Mouse (Mus musculus): ENCODE data around the gene Abcg5.

Abcg5 gene

GRCm38 (mm10) chr17:84682734-84683717, at the start of gene Abcg5:
TSS of gene Abcg5 (minus strand) at chr17:84683011.
- DNase-seq (ENCODE audit: low spot score), result no peak

- DNase-seq (ENCODE audit: low spot score), result no peak
These were observed 49.8 kb upstream of the Abcg5 start for GRCm38 (mm10) chr17:84732612-84733011.

GRCm38 (mm10) chr17:84731361-84731760, 48.5 kb upstream of the Abcg5 start:
- DNase-seq (ENCODE audit: low spot score), result no peak

DNA sequence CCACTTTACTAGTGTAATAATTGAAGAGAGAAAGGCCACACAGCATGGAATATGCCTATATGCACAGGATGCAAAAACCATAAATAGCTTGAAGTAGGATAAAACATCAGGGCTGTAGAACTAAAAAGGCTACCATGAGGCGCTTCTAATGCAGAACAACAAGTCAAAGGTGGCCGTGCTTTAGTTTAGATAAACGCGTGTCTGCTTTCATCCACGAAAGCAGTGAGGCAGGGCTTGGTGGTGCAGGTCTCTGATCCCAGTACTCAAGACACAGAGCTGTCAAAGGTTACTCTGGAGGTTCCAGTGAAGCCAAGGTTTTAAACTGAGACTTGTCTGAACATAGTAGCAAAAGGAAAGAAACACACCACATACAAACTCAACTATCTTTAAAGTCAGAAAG, 46.3 kb upstream of the Abcg5 start:
- no peak for DNase-seq (ENCODE audit: low spot score)

DNA sequence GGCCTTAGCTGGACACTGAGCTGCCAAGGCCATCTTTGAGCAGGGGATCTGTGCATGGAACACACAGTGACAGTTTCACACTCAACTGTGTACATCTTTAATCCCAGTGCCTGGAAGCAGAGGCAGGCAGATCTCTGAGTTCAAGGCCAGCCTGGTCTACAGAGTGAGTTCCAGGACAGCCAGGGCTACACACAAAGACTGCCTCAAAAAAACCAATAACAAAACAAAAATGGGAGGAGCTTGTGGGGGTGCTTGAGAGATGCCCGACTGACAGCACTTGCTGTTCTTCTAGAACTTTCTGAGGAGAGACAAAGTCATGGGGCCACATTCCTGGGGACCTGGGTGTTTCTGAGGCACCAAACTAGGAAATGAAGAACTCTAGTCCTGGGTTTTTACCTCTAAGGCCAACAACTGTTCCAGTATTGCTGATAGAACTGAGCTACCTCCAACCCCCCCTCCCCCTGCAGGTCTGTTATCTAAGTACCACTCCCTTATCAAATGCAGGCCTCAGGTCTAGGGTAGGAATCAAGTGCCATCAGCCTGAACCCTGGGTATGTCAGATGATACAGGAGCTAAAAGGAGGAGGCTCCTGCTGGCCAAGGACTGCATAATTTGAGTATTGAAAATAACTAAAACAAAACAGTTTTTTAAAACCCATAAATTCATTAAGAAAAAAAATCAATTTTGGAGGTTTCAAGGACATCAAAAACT, 45.5 kb upstream of the Abcg5 start:
- DNase-seq (ENCODE audit: low spot score), result no peak

DNA sequence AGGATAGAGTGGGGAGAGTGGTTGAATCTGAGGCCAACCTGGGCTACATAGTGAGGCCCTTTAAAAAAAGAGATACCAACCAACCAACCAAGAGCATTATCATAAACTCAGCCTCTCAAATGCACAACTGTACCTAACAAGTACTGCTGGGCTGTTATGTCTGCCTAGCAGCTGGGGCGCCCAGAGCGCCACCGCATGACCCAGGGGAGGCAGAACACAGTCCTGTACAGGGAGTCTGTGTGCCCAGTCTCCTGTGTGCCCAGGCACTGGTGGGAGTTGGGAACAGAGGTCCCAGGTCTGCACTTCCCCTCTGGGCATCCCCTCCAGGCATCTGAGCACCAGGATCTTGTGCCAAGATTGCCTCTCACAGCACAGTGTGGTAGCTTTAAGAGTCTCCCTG, 42.4 kb upstream of the Abcg5 start:
- DNase-seq (ENCODE audit: low spot score), result no peak

DNA sequence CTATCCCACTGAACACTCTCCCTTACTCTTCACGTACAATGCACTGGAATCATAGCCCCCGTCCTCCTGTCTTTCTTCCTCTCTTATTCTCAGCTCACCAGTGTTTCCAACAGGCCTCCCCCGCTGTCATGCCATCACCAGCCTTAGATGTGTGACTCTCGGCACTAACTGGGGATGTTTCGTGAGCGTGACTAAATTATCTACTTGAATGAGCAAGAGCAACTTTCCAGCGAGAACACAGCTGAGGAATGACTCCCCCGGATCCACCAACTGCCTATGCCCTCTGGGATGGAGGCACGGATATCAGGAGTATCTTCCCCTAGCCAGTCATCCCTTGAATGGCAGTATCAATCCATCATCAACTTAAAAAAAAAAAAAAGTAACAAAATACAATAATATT, 41.2 kb upstream of the Abcg5 start:
- no peak for DNase-seq (ENCODE audit: low spot score)

DNA sequence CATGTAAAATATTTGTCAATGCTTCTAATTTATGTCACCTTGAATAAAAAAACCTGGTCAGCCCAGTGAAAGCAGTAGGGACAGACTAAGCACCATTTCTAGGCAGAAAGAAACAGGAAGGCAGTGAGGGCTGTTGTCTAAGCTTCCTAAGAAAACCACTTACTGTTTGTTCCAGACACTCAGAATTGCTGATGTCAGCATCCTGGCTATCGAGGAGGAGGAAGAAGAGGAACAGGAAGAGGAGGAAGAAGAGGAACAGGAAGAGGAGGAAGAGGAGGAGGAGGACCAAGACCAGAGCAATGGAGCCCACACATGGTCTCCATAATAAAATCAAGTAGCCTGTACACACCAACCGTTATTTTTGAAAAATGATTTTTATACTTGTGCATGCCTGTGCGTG, 36.3 kb upstream of the Abcg5 start:
- no peak for DNase-seq (ENCODE audit: low spot score)

DNA sequence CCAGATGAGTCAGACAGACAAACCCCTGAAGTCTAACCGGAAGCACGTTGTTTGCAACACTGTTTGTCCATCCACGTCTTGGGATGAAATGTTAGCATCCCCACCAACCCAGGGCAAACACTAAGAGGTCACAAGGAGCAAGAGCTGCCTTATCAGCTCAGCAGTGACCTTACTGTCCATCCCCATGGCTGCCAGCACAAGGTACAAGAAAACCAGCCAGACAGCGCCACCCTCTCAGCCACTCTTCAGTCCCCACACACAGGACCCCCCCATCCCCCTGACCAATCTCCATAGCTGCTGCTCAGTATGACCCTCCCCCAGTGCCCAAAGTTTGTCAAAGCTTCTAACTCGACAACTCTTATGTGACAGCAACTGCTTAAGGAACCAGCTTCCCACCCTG, 34.6 kb upstream of the Abcg5 start:
- no peak for DNase-seq (ENCODE audit: low spot score)

- DNase-seq (ENCODE audit: low spot score), result no peak
These were observed 33.6 kb upstream of the Abcg5 start for GRCm38 (mm10) chr17:84716252-84716872.

DNA sequence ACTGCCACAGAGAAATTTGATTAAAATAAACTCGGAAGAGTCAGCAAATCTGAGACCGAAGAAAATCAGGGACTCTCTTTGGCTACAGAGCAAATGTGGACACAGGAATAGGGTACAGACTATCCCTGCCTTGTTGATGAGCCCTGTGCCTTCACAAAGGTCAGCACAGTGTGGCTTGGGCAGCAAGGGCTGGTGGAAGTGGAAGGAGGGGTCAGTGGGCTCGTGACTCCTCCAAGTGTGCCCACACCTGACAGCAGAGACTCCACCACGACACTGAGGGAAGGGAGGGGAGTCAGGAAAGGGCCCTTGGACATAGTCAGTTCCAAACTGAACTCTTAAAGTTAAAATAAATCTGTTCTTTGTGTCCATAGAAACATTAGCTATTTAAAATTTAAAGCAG, 32.1 kb upstream of the Abcg5 start:
- DNase-seq (ENCODE audit: low spot score), result no peak

- DNase-seq (ENCODE audit: low spot score), result no peak
These were observed 30.9 kb upstream of the Abcg5 start for GRCm38 (mm10) chr17:84713563-84714164.

DNA sequence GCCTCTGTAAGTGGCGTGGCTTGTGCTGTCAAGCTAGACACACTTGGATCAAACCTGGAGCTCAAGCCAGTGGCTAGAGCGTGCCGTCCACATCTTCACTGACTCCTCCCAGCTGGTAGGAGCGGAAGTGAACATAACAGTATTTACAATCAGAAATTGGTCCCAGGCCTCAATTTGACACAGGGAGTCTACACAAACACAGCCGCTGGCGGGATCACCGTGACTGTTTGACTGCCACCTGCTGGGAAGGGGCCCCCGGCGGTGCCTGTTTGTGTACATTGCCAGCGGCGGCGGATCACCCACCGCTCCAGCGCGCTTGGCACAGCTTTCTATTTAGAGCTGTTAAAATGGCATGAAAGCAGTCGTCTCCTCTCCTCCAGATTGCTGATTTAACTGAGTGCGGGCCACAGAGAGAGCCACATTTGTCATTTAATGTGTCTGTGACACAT, 26.6 kb upstream of the Abcg5 start:
- DNase-seq (ENCODE audit: low spot score), result no peak

DNA sequence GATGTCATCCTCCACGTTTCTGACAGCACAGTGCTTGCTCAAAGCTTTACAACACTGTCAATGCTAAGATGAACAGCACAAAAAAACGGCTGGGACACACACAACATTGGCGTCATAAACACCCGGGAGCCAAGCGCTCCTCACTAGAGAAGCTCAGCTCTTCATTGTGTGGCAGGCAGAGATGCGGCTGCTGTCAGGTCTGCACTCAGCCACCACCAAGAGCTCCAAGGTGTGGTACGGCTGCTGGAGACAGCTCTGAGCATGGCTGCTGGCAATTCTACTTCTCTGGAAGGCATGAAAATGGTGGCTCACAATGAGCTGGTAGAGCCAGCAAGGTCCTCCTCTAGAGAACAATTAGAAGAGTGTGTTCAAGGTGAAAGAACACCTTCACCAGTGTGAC, 26.0 kb upstream of the Abcg5 start:
- DNase-seq (ENCODE audit: low spot score), result no peak

- no peak for DNase-seq (ENCODE audit: low spot score)
These were observed 24.6 kb upstream of the Abcg5 start for GRCm38 (mm10) chr17:84707407-84707806.

- peak; percentile 18 for DNase-seq (ENCODE audit: low spot score)
These were observed 15.9 kb upstream of the Abcg5 start for GRCm38 (mm10) chr17:84698727-84699126.

DNA sequence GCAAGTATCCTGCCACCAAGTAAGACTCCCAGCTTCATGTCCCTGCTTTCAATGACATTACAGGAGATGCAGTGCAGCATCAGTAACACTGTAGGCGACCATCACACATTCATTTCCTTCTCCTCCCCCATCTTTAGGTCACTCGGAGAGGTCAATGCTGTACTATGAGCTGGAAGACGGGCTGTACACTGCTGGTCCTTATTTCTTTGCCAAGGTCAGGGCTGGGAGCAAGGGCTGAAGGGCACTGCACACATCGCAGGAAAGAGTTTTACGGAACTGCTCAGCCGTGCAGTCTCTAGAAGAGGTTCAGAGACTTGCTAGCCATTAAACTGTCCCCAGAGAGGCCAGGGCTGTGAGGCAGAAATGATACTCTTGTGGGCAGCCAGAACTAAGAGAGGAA, 13.7 kb upstream of the Abcg5 start:
- DNase-seq (ENCODE audit: low spot score), result no peak

GRCm38 (mm10) chr17:84693741-84694140, 10.9 kb upstream of the Abcg5 start:
- DNase-seq (ENCODE audit: low spot score), result no peak

DNA sequence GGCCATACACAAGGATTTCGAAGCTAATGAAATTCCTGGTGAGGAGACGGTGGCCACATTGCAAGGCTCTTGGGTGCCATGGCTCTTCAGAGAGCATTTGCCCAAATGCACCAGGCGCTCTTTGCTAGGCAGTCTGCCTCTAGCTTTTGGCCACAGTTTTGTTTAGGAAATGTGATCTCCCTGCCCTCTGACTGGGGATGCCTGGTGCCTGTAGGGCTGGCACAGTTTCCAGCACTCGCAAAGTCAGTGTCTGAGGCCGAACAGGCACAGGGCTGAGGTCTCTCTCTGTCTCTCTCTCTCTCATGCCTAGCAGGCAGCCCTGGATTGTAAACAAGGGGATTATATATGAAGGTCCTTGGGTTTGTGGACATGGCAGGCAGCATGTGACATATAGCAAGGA, 7.3 kb upstream of the Abcg5 start:
- DNase-seq (ENCODE audit: low spot score), result no peak

DNA sequence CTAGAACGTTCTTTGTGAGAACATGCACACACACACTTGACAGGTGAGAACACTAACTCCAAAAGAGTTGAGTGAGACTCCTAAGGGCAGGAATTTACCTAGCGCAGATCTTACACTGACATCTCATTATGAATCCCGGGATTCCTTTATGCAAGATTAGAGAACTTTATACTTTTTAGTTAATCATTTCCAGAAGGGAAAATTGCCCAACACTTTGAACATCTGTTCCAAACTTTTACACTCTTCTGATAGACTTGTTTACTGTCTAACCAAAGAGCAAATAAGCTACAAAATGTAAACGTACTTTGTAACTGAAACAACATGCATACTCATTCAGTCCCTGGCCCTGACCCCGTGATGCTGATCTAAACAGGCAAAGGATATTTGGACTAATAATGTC, 6.5 kb upstream of the Abcg5 start:
- DNase-seq (ENCODE audit: low spot score), result no peak

- DNase-seq (ENCODE audit: low spot score), result no peak
These were observed 6.0 kb upstream of the Abcg5 start for GRCm38 (mm10) chr17:84688834-84689233.

DNA sequence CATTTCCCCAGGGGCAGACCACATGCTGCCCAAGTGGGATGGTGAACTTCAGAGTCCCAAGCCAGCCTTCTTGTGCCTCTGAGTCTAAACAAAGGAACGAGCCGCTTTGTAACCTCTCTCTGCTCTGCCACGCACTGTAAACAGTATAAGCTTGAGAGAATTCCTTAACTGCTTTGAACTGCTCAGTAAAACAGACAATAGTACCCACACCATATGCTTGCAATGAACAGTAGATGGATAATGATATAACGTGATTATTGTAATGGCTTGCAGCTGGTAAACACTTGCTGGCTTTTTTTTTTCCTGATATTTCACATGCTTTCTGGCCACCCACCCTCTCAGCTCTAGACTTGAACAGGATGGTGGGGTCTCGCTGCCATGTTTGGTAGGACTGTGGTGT, 5.2 kb upstream of the Abcg5 start:
- no peak for DNase-seq (ENCODE audit: low spot score)

Data from T-cell, adult 2 months (primary cell).